Mouse (Mus musculus): ENCODE data around the gene Cited2. TPM values are rescaled to one million over a fixed set of nuclear protein-coding genes. Genes with fewer than 3 reads are reported as not detected.

Gene Cited2
- total RNA-seq, 2 experiments from 2014 or later = 40.3 to 49.9 TPM

- TF ChIP-seq CTCF (IDR thresholded peaks at IDR 0.05) = no peak
- intact Hi-C loops (cut with DNase I) = no loop called here
- DNase-seq (ENCODE audit: extremely low spot score in 1 of 2, low spot score in 2 of 2) = no peak
- Histone ChIP-seq H3K4me3 (no peak overlapping the region), H3K27ac (no peak overlapping the region)
Measured at GRCm38 (mm10) chr10:17697376-17698265, 25.4 kb upstream of the Cited2 start.

DNA sequence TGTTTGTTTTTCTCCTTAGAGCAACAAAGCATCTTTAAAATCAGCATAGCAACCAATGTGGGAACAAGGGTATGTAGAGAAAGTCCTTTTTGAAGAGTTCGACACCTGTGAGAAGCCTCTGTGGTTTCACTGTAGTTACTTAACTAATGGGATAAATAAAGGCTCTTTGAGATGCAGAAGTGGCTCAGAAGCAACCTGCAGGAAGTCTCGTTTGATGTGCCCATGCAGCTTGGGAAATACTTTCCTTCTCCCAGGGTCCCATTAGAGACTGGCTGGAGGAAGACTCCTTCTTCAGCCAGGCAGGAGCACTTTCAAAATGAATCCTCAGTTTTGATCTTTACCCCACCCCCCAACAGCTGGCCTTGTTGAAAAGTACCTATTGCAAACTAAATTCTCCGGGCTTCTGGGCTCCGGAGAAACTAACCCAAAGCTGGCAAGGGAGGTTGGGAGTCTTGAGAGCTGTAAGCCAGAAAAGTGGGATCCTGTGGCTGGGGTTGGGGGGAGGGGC lies 17.5 kb upstream of the Cited2 start:
- no peak for TF ChIP-seq CTCF (IDR thresholded peaks at IDR 0.05)
- Histone ChIP-seq H3K4me3 (no peak overlapping the region), H3K27ac (no peak overlapping the region)
- no peak for DNase-seq (ENCODE audit: extremely low spot score in 1 of 2, low spot score in 2 of 2)
- intact Hi-C loops (cut with DNase I) = no loop called here

GRCm38 (mm10) chr10:17710753-17711152 lies 12.3 kb upstream of the Cited2 start:
- DNase-seq (ENCODE audit: extremely low spot score in 1 of 2, low spot score in 2 of 2) = no peak
- intact Hi-C loops (cut with DNase I) = no loop called here
- H3K27ac ChIP-seq = no peak overlapping the region
- H3K4me3 ChIP-seq = no peak overlapping the region
- no peak for TF ChIP-seq CTCF (IDR thresholded peaks at IDR 0.05)

GRCm38 (mm10) chr10:17719009-17719570 lies 3.9 kb upstream of the Cited2 start:
- intact Hi-C loops (cut with DNase I) = no loop called here
- DNase-seq (ENCODE audit: extremely low spot score in 1 of 2, low spot score in 2 of 2) = no peak
- TF ChIP-seq CTCF (IDR thresholded peaks at IDR 0.05) = no peak
- Histone ChIP-seq H3K27ac (no peak overlapping the region), H3K4me3 (no peak overlapping the region)

DNA sequence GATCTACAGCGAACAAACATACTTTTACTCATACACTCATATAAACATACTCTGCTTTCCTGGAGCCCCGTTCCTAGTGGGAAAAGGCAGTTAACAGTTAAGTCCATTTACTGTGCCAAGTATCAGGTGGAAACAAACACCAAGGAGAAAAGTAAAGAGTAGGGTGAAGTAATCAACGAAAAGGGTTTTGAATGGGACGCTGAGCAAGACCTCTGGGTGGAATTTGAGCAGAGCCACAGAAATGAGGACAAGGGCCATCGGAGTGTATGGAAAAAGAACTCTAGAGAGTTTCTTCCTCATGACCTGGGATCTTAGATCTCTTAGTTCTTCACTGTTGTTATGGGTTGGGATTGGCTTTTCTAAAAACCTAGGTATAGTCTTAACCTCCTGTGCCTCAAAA lies 3.4 kb upstream of the Cited2 start:
- DNase-seq (ENCODE audit: extremely low spot score in 1 of 2, low spot score in 2 of 2) = no peak
- no peak overlapping the region for H3K27ac ChIP-seq
- intact Hi-C loops (cut with DNase I) = loop anchor here (5.0 to 10.0 kb wide), 8 partner anchors 192 to 1915 kb away; no protein-coding TSS in a partner anchor
- no peak for TF ChIP-seq CTCF (IDR thresholded peaks at IDR 0.05)
- no peak overlapping the region for H3K4me3 ChIP-seq

DNA sequence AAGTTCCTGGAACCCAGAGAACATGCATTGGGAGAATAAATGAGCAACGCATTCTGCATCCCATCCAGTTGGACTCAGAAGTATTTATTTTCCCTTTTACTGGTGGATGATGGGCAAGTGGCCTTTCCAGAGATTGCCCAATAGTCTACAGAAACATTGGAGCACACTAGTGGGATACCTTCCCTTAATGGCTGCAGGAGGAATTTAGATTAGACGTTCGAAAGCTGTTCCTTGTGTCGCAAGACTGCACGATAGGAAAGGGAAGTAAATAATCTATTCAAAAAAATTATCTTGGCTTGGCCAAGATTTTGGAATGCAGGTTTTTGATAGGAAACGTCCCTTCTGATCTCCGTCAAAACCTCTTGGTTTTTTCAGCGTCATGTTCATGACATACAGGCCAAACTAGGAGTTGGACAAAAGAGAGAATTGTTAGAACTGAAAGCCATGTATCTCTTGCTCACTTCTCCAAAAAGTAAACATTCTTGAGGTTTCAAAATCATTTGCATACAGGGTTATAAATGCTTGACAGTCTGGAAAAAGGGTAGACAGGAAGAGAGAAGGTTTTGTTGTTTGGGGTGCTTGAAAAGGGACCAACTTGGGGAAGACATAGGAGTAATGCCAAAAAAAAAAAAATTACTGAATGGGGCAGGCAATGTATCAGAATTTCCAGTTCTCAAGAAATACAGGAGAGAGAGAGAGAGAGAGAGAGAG lies 2.0 kb upstream of the Cited2 start:
- TF ChIP-seq CTCF (IDR thresholded peaks at IDR 0.05) = no peak
- DNase-seq (ENCODE audit: extremely low spot score in 1 of 2, low spot score in 2 of 2) = no peak
- no peak overlapping the region for H3K27ac ChIP-seq
- H3K4me3 ChIP-seq = no peak overlapping the region
- intact Hi-C loops (cut with DNase I) = loop anchor here (5.0 to 10.0 kb wide), 8 partner anchors 194 to 1916 kb away; no protein-coding TSS in a partner anchor

- no peak for TF ChIP-seq CTCF (IDR thresholded peaks at IDR 0.05)
- Histone ChIP-seq H3K27ac (peak overlapping the region; percentile 98), H3K4me3 (peak overlapping the region; percentile 93)
- peak in 1 of 2 experiments; percentile 35 for DNase-seq (ENCODE audit: extremely low spot score in 1 of 2, low spot score in 2 of 2)
- intact Hi-C loops (cut with DNase I) = loop anchor here (2.0 to 10.0 kb wide), 9 partner anchors 194 to 1917 kb away; no protein-coding TSS in a partner anchor
Measured at GRCm38 (mm10) chr10:17721602-17722121, 1.4 kb upstream of the Cited2 start.

DNA sequence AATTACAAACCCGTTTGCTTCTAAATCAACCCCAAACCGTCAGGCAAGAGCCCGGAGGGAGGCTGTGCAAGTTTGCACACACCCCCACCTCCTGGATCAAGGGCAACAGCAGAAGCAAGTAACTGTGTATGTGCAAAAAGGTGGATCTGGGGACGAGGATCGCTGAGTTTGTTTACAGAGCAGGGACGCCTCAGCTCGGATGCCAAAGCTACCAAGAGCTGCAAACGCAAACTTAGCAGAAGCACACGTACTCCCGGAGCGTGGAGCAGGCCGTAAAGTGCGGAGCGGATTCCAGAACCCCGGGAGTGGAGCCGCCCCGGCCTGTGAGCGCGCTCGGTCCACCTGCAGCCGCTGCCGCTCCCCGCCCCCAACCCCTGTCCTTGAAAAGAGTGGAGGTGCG lies 860 bp upstream of the Cited2 start:
- intact Hi-C loops (cut with DNase I) = loop anchor here (2.0 to 10.0 kb wide), 9 partner anchors 195 to 1917 kb away; no protein-coding TSS in a partner anchor
- DNase-seq (ENCODE audit: extremely low spot score in 1 of 2, low spot score in 2 of 2) = peak; percentile 96 to 99
- peak overlapping the region; percentile 98 for H3K27ac ChIP-seq
- peak overlapping the region; percentile 93 for H3K4me3 ChIP-seq
- TF ChIP-seq CTCF (IDR thresholded peaks at IDR 0.05) = no peak

DNA sequence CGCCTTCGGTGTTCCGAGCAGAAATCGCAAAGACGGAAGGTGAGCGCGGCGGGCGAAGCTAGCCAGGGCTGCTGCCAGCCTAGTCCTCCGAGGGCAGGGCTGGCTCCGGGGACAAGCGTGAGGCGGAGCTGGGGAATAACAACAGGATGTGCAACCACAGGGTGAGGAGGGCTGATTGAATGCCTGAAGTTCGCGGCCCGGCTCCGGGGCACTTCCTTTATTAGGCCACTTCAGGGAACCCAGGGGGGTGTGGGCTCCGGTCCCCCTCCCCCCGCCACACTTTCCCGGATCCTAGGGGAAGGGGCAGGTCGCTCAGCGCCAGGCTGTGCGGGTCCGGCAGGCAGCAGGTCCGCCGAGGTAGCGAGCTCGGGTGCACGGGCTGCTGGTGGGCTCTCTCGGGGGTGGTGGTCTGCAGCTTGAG lies 413 bp downstream of the Cited2 start:
- peak overlapping the region; percentile 93 for H3K4me3 ChIP-seq
- no peak for DNase-seq (ENCODE audit: extremely low spot score in 1 of 2, low spot score in 2 of 2)
- H3K27ac ChIP-seq = peak overlapping the region; percentile 98
- TF ChIP-seq CTCF (IDR thresholded peaks at IDR 0.05) = no peak
- intact Hi-C loops (cut with DNase I) = loop anchor here (1.0 to 10.0 kb wide), 10 partner anchors 159 to 1919 kb away; no protein-coding TSS in a partner anchor

- Histone ChIP-seq H3K4me3 (peak overlapping the region; percentile 93), H3K27ac (peak overlapping the region; percentile 98)
- intact Hi-C loops (cut with DNase I) = loop anchor here (1.0 to 10.0 kb wide), 11 partner anchors 160 to 1919 kb away; no protein-coding TSS in a partner anchor
- peak; percentile 63 for TF ChIP-seq CTCF (IDR thresholded peaks at IDR 0.05)
- peak; percentile 79 to 82 for DNase-seq (ENCODE audit: extremely low spot score in 1 of 2, low spot score in 2 of 2)
Measured at GRCm38 (mm10) chr10:17723871-17724741, 1.1 kb downstream of the Cited2 start.
